Mouse (Mus musculus) stomach, postnatal 0 days (tissue): Measurements from ENCODE around the gene Zfp423. TPM values are rescaled to one million over a fixed set of nuclear protein-coding genes. Genes with fewer than 3 reads are reported as not detected.

Source experiments
- ATAC-seq: fragments of 200-750 bp; cut with Nextera tagmentation; 2 replicates; pipeline ENCODE4 v1.8.0; 2017; ENCODE audit not compliant: low FRiP score, low TSS enrichment
- DNase-seq: peaks from one replicate; pipeline ENCODE4 v3.0.0-alpha.2; 2016; ENCODE audit warnings: low spot score
- H3K27ac ChIP-seq: fragments of 300-500 bp; sonication (generic); replicated peaks from 2 replicates; pipeline ENCODE4 v1.5.1; 2014; ENCODE audit warnings: mild to moderate bottlenecking, control low read depth
- H3K27me3 ChIP-seq: fragments of 300-500 bp; sonication (generic); 2 replicates; pipeline ENCODE4 v1.6.1; 2014; ENCODE audit warnings: low read length; ENCODE audit not compliant: control insufficient read depth, insufficient read depth
- H3K36me3 ChIP-seq: fragments of 300-500 bp; sonication (generic); 2 replicates; pipeline ENCODE4 v1.6.1; 2014; ENCODE audit warnings: low read length, mixed read lengths; ENCODE audit not compliant: control insufficient read depth, insufficient read depth
- H3K4me1 ChIP-seq: fragments of 300-500 bp; sonication (generic); replicated peaks from 2 replicates; pipeline ENCODE4 v1.6.1; 2014; ENCODE audit warnings: antibody characterized with exemption; ENCODE audit not compliant: control insufficient read depth, insufficient read depth
- H3K4me2 ChIP-seq: fragments of 300-500 bp; sonication (generic); replicated peaks from 2 replicates; pipeline ENCODE4 v1.6.1; 2014; ENCODE audit warnings: low read depth, mild to moderate bottlenecking, control low read depth, moderate library complexity
- H3K4me3 ChIP-seq: fragments of 300-500 bp; sonication (generic); 2 replicates; pipeline ENCODE4 v1.5.1; 2014; ENCODE audit warnings: low read depth, low read length, control low read depth
- H3K9ac ChIP-seq: fragments of 300-500 bp; sonication (generic); 2 replicates; pipeline ENCODE4 v1.6.1; 2014; ENCODE audit warnings: mild to moderate bottlenecking, low read length, control low read depth, mixed read lengths
- H3K9me3 ChIP-seq: fragments of 300-500 bp; sonication (generic); 2 replicates; pipeline ENCODE4 v1.6.1; 2016; ENCODE audit warnings: low read length; ENCODE audit not compliant: control insufficient read depth
- CTCF ChIP-seq: IDR thresholded peaks from 2 replicates; pipeline ENCODE4 v1.5.1; 2016; ENCODE audit warnings: antibody characterized with exemption, low read depth, mild to moderate bottlenecking, moderate library complexity
- EP300 ChIP-seq: optimal IDR thresholded peaks from 2 replicates; pipeline ENCODE3; 2016; ENCODE audit warnings: antibody characterized with exemption
- WGBS: fragments of 180-500 bp; shearing (Covaris S2); extraction: QIAGEN DNeasy Blood & Tissue Kit; methylation state at CpG from one replicate; pipeline ENCODE4 v1.1.7; 2014; 5-methylcytosine and 5-hydroxymethylcytosine counted together
- polyA plus RNA-seq: library from polyadenylated mRNA; unstranded; fragments of >200 nt; fragmentation: Nextera tagmentation; extraction: Ambion mirVana; gene quantifications from 2 replicates; pipeline ENCODE4 v1.2.1, GENCODE M21; 2015

Gene Zfp423
- polyA plus RNA-seq, 1 experiment from 2014 or later: 2.6 TPM

GRCm38 (mm10) chr8:87621181-87621580 is 338.2 kb downstream of the Zfp423 start:
- Histone ChIP-seq H3K4me2 (no peak overlapping the region), H3K9ac (no peak overlapping the region), H3K27ac (no peak overlapping the region), H3K4me1 (no peaks in the 10 kb centered on the region), H3K4me3 (no peak overlapping the region), H3K9me3 (0 out of 2 replicates have a peak, but pooled peaks cover 1% of the 10 kb centered on the region), H3K27me3 (no peaks in the 10 kb centered on the region), H3K36me3 (no peaks in the 10 kb centered on the region)
- TF ChIP-seq EP300: no peak
- no peak for TF ChIP-seq CTCF
- 76% methylated on average over 12 of the region's 12 CpGs for WGBS
- DNase-seq (no peak), ATAC-seq (no peak)

- Histone ChIP-seq H3K4me3 (no peak overlapping the region), H3K4me1 (no peaks in the 10 kb centered on the region)
- 59% methylated on average over 6 of the region's 6 CpGs for WGBS
Observed at GRCm38 (mm10) chr8:87620225-87620624, 339.2 kb downstream of the Zfp423 start.

GRCm38 (mm10) chr8:87619529-87619928 is 339.9 kb downstream of the Zfp423 start:
- Histone ChIP-seq H3K4me2 (no peak overlapping the region), H3K36me3 (no peaks in the 10 kb centered on the region), H3K27ac (no peak overlapping the region), H3K4me1 (no peaks in the 10 kb centered on the region), H3K27me3 (no peaks in the 10 kb centered on the region), H3K4me3 (no peak overlapping the region), H3K9me3 (no peaks in the 10 kb centered on the region), H3K9ac (no peak overlapping the region)
- DNase-seq (no peak), ATAC-seq (no peak)
- TF ChIP-seq EP300 (no peak), CTCF (no peak)
- 67% methylated on average over 2 of the region's 2 CpGs for WGBS

More at GRCm38 (mm10) chr8:87620225-87620624, 339.2 kb downstream of the Zfp423 start:
- no peaks in the 10 kb centered on the region for H3K27me3 ChIP-seq
- DNase-seq (no peak), ATAC-seq (no peak)
- no peak overlapping the region for H3K4me2 ChIP-seq
- TF ChIP-seq EP300 (no peak), CTCF (no peak)
- no peaks in the 10 kb centered on the region for H3K9me3 ChIP-seq
- H3K9ac ChIP-seq: no peak overlapping the region
- H3K36me3 ChIP-seq: no peaks in the 10 kb centered on the region
- H3K27ac ChIP-seq: no peak overlapping the region

- Histone ChIP-seq H3K9ac (no peak overlapping the region), H3K36me3 (no peaks in the 10 kb centered on the region), H3K27ac (no peak overlapping the region), H3K27me3 (no peaks in the 10 kb centered on the region), H3K4me2 (no peak overlapping the region), H3K4me3 (no peak overlapping the region), H3K9me3 (no peaks in the 10 kb centered on the region), H3K4me1 (no peaks in the 10 kb centered on the region)
- ATAC-seq (no peak), DNase-seq (no peak)
- WGBS: 35% methylated on average over 7 of the region's 7 CpGs
- TF ChIP-seq CTCF (peak; percentile 37), EP300 (no peak)
Observed at GRCm38 (mm10) chr8:87619118-87619517, 340.3 kb downstream of the Zfp423 start.

- ATAC-seq (no peak), DNase-seq (no peak)
- Histone ChIP-seq H3K4me2 (no peak overlapping the region), H3K9me3 (no peaks in the 10 kb centered on the region), H3K4me1 (no peaks in the 10 kb centered on the region), H3K27ac (no peak overlapping the region), H3K9ac (no peak overlapping the region), H3K27me3 (no peaks in the 10 kb centered on the region), H3K36me3 (no peaks in the 10 kb centered on the region), H3K4me3 (no peak overlapping the region)
- TF ChIP-seq CTCF (peak; percentile 43), EP300 (no peak)
- WGBS: 86% methylated on average over 1 of the region's 1 CpGs
Observed at GRCm38 (mm10) chr8:87613701-87614100, 345.7 kb downstream of the Zfp423 start.

Other genes starting within 250 kb of the Zfp423 start
- gene Cnep1r1, start 159.2 kb upstream of the Zfp423 start, polyA plus RNA-seq: 28.8 and 31.8 TPM in 2 replicates
- gene Heatr3, start 178.3 kb upstream of the Zfp423 start, polyA plus RNA-seq: 17.8 and 18.8 TPM in 2 replicates
- gene Tent4b, start 239.6 kb upstream of the Zfp423 start, polyA plus RNA-seq: 3.4 and 3.6 TPM in 2 replicates